Mouse (Mus musculus): Measurements from ENCODE around the gene Rnf121. TPM values are rescaled to one million over a fixed set of nuclear protein-coding genes. Genes with fewer than 3 reads are reported as not detected.

Gene Rnf121
- total RNA-seq, 1 experiment, result 45.7 TPM

DNA sequence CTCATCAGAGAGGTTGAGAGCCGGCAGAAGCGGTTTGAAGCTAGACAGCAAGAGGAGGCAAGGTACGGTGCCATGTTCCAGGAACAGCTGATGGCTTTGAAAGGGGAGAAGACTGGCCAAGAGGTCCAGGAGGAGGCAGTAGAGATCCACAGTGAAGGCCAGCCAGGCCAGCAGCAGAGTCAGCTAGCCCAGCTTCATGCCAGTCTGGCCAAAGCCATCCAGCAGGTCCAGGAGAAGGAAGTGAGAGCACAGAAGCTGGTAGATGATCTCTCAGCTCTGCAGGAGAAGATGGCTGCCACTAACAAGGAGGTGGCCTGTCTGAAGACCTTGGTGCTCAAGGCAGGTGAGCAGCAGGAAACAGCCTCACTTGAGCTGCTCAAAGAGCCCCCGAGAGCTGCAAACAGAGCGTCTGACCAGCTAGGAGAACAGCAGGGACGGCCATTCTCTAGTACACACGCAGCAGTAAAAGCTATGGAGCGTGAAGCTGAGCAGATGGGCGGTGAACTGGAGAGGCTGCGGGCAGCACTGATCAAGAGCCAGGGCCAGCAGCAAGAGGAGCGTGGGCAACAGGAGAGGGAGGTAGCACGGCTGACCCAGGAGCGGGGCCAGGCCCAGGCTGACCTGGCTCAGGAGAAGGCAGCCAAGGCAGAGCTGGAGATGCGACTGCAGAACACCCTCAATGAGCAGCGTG lies 65.7 kb downstream of the Rnf121 start:
- H3K4me3 ChIP-seq (ENCODE audit: insufficient read depth in 1 of 2, low read depth in 1 of 2, low read length in 2 of 2, poor library complexity in 1 of 2, severe bottlenecking in 1 of 2), result no peak overlapping the region
- no peaks in the 10 kb centered on the region for H3K9me3 ChIP-seq (ENCODE audit: control insufficient read depth, insufficient read depth, low read depth, low read length)
- peaks cover 66% of the 10 kb centered on the region for H3K36me3 ChIP-seq (ENCODE audit: control insufficient read depth, insufficient read depth, low read length, poor library complexity, severe bottlenecking)
- TF ChIP-seq ZNF384 (IDR thresholded peaks at IDR 0.05; ENCODE audit: low read depth, low read length) (no peak), HCFC1 (IDR thresholded peaks at IDR 0.05; ENCODE audit: borderline replicate concordance, insufficient read depth, low read length) (no peak)
- no peak for DNase-seq (ENCODE audit: low read depth, low spot score)
- no peak overlapping the region for H3K27ac ChIP-seq (ENCODE audit: insufficient read depth, low read depth, low read length, poor library complexity, severe bottlenecking)
- in situ Hi-C loops (cut with MboI; ENCODE audit: low sequenced_read_pairs in 2 of 2, unreplicated experiment in 2 of 2), result no loop called here
- H3K9ac ChIP-seq (ENCODE audit: insufficient read depth, low read depth, low read length, poor library complexity, severe bottlenecking), result peak overlapping the region; percentile 26; the same call in 1 of the 2 replicates
- H3K4me1 ChIP-seq (ENCODE audit: control insufficient read depth in 2 of 2, insufficient read depth in 2 of 2, low read length in 2 of 2, poor library complexity in 1 of 2), result peaks cover 0 to 8% of the 10 kb centered on the region in 2 experiments; a peak in 1 of 4 replicates

DNA sequence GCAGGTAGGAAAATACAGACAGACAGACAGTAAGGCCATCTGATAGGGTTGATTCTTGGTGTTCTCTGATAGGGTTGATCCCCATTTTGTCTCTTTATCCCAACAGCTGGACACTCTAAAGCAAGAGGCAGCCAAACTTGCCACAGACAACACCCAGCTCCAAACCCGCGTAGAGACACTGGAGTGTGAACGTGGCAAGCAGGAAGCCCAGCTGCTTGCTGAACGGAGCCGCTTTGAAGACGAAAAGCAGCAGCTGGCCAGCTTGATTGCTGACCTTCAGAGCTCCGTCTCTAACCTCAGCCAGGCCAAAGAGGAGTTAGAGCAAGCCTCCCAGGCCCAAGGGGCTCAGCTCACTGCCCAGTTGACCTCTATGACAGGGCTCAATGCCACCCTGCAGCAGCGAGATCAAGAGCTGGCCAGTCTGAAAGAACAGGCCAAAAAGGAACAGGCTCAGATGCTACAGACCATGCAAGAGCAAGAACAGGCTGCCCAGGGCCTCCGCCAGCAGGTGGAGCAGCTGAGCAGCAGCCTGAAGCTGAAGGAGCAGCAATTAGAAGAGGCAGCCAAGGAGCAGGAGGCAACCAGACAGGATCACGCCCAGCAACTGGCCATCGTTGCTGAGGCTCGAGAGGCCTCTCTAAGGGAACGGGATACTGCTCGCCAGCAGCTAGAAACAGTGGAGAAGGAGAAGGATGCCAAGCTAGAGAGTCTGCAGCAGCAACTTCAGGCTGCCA lies 66.9 kb downstream of the Rnf121 start:
- H3K9ac ChIP-seq (ENCODE audit: insufficient read depth, low read depth, low read length, poor library complexity, severe bottlenecking), result no peak overlapping the region
- no peaks in the 10 kb centered on the region for H3K9me3 ChIP-seq (ENCODE audit: control insufficient read depth, insufficient read depth, low read depth, low read length)
- H3K4me3 ChIP-seq (ENCODE audit: insufficient read depth in 1 of 2, low read depth in 1 of 2, low read length in 2 of 2, poor library complexity in 1 of 2, severe bottlenecking in 1 of 2), result no peak overlapping the region
- H3K4me1 ChIP-seq (ENCODE audit: control insufficient read depth in 2 of 2, insufficient read depth in 2 of 2, low read length in 2 of 2, poor library complexity in 1 of 2), result peaks cover 0 to 8% of the 10 kb centered on the region in 2 experiments; a peak in 1 of 4 replicates
- TF ChIP-seq ZC3H11A (IDR thresholded peaks at IDR 0.05; ENCODE audit: borderline replicate concordance, low read depth, low read length) (no peak), ZNF384 (IDR thresholded peaks at IDR 0.05; ENCODE audit: low read depth, low read length) (no peak)
- peak; percentile 55 for DNase-seq (ENCODE audit: low read depth, low spot score)
- H3K27ac ChIP-seq (ENCODE audit: insufficient read depth, low read depth, low read length, poor library complexity, severe bottlenecking), result no peak overlapping the region
- in situ Hi-C loops (cut with MboI; ENCODE audit: low sequenced_read_pairs in 2 of 2, unreplicated experiment in 2 of 2), result no loop called here
- H3K36me3 ChIP-seq (ENCODE audit: control insufficient read depth, insufficient read depth, low read length, poor library complexity, severe bottlenecking), result peaks cover 68% of the 10 kb centered on the region

DNA sequence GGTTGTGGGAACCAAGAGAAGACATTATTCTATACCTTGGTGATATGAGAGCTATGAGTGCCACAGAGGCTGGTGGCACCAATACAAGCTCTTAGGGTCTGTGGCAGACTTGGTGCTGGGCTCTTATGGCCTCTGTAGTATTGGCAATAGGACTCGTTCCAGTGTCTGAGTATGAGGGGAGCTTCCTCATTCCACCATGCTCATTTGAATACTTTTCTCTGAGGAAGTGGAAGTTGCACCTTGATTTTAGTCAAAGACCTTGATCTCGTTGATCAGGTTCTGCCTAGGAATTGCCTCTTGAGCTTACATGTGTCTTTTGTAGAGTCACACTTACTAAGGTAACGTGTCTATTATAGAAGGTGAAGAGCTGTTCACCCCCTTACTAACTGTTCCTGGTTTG lies 71.0 kb downstream of the Rnf121 start:
- no peak overlapping the region for H3K27ac ChIP-seq (ENCODE audit: insufficient read depth, low read depth, low read length, poor library complexity, severe bottlenecking)
- no peak for DNase-seq (ENCODE audit: low read depth, low spot score)
- no peak overlapping the region for H3K4me3 ChIP-seq (ENCODE audit: insufficient read depth in 1 of 2, low read depth in 1 of 2, low read length in 2 of 2, poor library complexity in 1 of 2, severe bottlenecking in 1 of 2)
- in situ Hi-C loops (cut with MboI; ENCODE audit: low sequenced_read_pairs in 2 of 2, unreplicated experiment in 2 of 2), result no loop called here
- H3K36me3 ChIP-seq (ENCODE audit: control insufficient read depth, insufficient read depth, low read length, poor library complexity, severe bottlenecking), result peaks cover 44% of the 10 kb centered on the region
- no peak for TF ChIP-seq CHD2 (IDR thresholded peaks at IDR 0.05; ENCODE audit: low read depth, low read length)
- no peak for TF ChIP-seq ZNF384 (IDR thresholded peaks at IDR 0.05; ENCODE audit: low read depth, low read length)
- TF ChIP-seq HCFC1 (IDR thresholded peaks at IDR 0.05; ENCODE audit: borderline replicate concordance, insufficient read depth, low read length), result no peak
- TF ChIP-seq ZC3H11A (IDR thresholded peaks at IDR 0.05; ENCODE audit: borderline replicate concordance, low read depth, low read length), result no peak
- TF ChIP-seq MAFK (IDR thresholded peaks at IDR 0.05; ENCODE audit: insufficient read depth, low read depth, low read length), result no peak
- no peaks in the 10 kb centered on the region for H3K4me1 ChIP-seq (ENCODE audit: control insufficient read depth in 2 of 2, insufficient read depth in 2 of 2, low read length in 2 of 2, poor library complexity in 1 of 2)
- no peaks in the 10 kb centered on the region for H3K9me3 ChIP-seq (ENCODE audit: control insufficient read depth, insufficient read depth, low read depth, low read length)
- H3K9ac ChIP-seq (ENCODE audit: insufficient read depth, low read depth, low read length, poor library complexity, severe bottlenecking), result no peak overlapping the region

DNA sequence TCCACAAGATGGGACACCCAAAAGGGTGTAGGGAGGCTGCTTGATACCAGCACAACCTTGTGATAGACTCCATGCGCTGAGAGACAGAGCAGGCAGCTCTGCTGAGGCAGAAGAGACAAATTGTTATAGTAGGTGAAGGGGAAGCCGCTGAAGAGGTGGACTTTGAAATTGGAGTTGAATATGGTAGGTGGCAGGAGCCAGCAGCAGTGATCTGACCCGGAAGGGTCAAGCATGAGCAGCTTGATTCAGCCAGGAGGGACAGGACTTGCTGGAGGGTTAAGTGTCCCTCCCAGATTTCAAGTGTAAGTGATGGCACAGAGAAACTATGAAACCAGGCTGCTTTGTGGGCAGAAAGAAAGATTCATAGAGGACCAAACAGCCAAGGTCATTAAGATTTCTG lies 80.2 kb downstream of the Rnf121 start:
- Histone ChIP-seq H3K36me3 (ENCODE audit: control insufficient read depth, insufficient read depth, low read length, poor library complexity, severe bottlenecking) (peaks cover 18% of the 10 kb centered on the region), H3K9ac (ENCODE audit: insufficient read depth, low read depth, low read length, poor library complexity, severe bottlenecking) (no peak overlapping the region), H3K4me3 (ENCODE audit: insufficient read depth in 1 of 2, low read depth in 1 of 2, low read length in 2 of 2, poor library complexity in 1 of 2, severe bottlenecking in 1 of 2) (no peak overlapping the region), H3K27ac (ENCODE audit: insufficient read depth, low read depth, low read length, poor library complexity, severe bottlenecking) (no peak overlapping the region), H3K4me1 (ENCODE audit: control insufficient read depth in 2 of 2, insufficient read depth in 2 of 2, low read length in 2 of 2, poor library complexity in 1 of 2) (peaks cover 0 to 6% of the 10 kb centered on the region in 2 experiments; a peak in 1 of 4 replicates), H3K9me3 (ENCODE audit: control insufficient read depth, insufficient read depth, low read depth, low read length) (no peaks in the 10 kb centered on the region)
- DNase-seq (ENCODE audit: low read depth, low spot score), result no peak
- in situ Hi-C loops (cut with MboI; ENCODE audit: low sequenced_read_pairs in 2 of 2, unreplicated experiment in 2 of 2), result no loop called here
- TF ChIP-seq ZNF384 (IDR thresholded peaks at IDR 0.05; ENCODE audit: low read depth, low read length), result no peak
- no peak for TF ChIP-seq HCFC1 (IDR thresholded peaks at IDR 0.05; ENCODE audit: borderline replicate concordance, insufficient read depth, low read length)

DNA sequence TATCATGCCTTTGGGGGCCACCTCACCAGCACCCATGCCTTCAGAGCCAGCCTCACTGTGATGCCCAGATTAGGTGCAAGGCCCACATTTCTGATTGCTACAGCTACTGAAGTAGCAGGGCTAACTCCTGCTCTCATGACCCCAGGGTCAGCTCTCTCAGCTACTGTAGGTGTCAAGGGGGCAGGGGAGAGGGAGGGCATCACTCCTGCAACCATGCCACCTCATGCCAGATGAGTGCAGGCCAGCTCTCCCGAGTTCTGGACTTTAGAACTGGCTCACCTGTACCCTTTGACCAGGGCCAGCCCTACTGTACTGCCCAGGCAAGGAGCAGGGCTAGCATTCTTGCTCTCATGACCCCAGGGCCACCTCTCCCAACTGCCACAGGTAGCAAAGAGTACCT lies 82.5 kb downstream of the Rnf121 start:
- TF ChIP-seq ZNF384 (IDR thresholded peaks at IDR 0.05; ENCODE audit: low read depth, low read length), result no peak
- no peak for TF ChIP-seq CHD2 (IDR thresholded peaks at IDR 0.05; ENCODE audit: low read depth, low read length)
- TF ChIP-seq ZC3H11A (IDR thresholded peaks at IDR 0.05; ENCODE audit: borderline replicate concordance, low read depth, low read length), result no peak
- TF ChIP-seq MAFK (IDR thresholded peaks at IDR 0.05; ENCODE audit: insufficient read depth, low read depth, low read length), result no peak
- no peak for TF ChIP-seq HCFC1 (IDR thresholded peaks at IDR 0.05; ENCODE audit: borderline replicate concordance, insufficient read depth, low read length)
- in situ Hi-C loops (cut with MboI; ENCODE audit: low sequenced_read_pairs in 2 of 2, unreplicated experiment in 2 of 2), result no loop called here
- DNase-seq (ENCODE audit: low read depth, low spot score), result no peak
- Histone ChIP-seq H3K27ac (ENCODE audit: insufficient read depth, low read depth, low read length, poor library complexity, severe bottlenecking) (no peak overlapping the region), H3K9me3 (ENCODE audit: control insufficient read depth, insufficient read depth, low read depth, low read length) (no peaks in the 10 kb centered on the region), H3K36me3 (ENCODE audit: control insufficient read depth, insufficient read depth, low read length, poor library complexity, severe bottlenecking) (peaks cover 9% of the 10 kb centered on the region), H3K4me3 (ENCODE audit: insufficient read depth in 1 of 2, low read depth in 1 of 2, low read length in 2 of 2, poor library complexity in 1 of 2, severe bottlenecking in 1 of 2) (no peak overlapping the region), H3K4me1 (ENCODE audit: control insufficient read depth in 2 of 2, insufficient read depth in 2 of 2, low read length in 2 of 2, poor library complexity in 1 of 2) (peaks cover 0 to 6% of the 10 kb centered on the region in 2 experiments; a peak in 1 of 4 replicates), H3K9ac (ENCODE audit: insufficient read depth, low read depth, low read length, poor library complexity, severe bottlenecking) (no peak overlapping the region)

Data from ES-E14 (cell line).